Mouse (Mus musculus): ENCODE measurements around the gene Ahctf1. TPM values are rescaled to one million over a fixed set of nuclear protein-coding genes. Genes with fewer than 3 reads are reported as not detected.

The Ahctf1 gene
- total RNA-seq, 2 experiments from 2014 or later = 66.6 to 77.0 TPM

- ATAC-seq (replicated peaks; ENCODE audit: poor library complexity) = no peak
These were observed 2.3 kb upstream of the Ahctf1 start for GRCm38 (mm10) chr1:179805751-179806150.

- peak; percentile 3; the same call in 1 of the 2 replicates for ATAC-seq (replicated peaks; ENCODE audit: poor library complexity)
These were observed 831 bp upstream of the Ahctf1 start for GRCm38 (mm10) chr1:179804140-179804881.

- peak; percentile 5; the same call in 1 of the 2 replicates for ATAC-seq (replicated peaks; ENCODE audit: poor library complexity)
These were observed 619 bp downstream of the Ahctf1 start, which contains the start of gene Gm10518 for GRCm38 (mm10) chr1:179802610-179803512. Gm10518 (plus strand) TSS chr1:179803376.

- 0 out of 2 replicates have a peak, but pooled peaks have one; percentile 10 for ATAC-seq (replicated peaks; ENCODE audit: poor library complexity)
These were observed 4.7 kb downstream of the Ahctf1 start for GRCm38 (mm10) chr1:179798794-179799193.

GRCm38 (mm10) chr1:179787281-179787680 lies 16.2 kb downstream of the Ahctf1 start:
- ATAC-seq (replicated peaks; ENCODE audit: poor library complexity) = peak; percentile 64

- ATAC-seq (replicated peaks; ENCODE audit: poor library complexity) = no peak
These were observed 18.0 kb downstream of the Ahctf1 start for GRCm38 (mm10) chr1:179785502-179785901.

- ATAC-seq (replicated peaks; ENCODE audit: poor library complexity) = no peak
These were observed 19.4 kb downstream of the Ahctf1 start for GRCm38 (mm10) chr1:179784098-179784497.

GRCm38 (mm10) chr1:179776831-179777230 lies 26.6 kb downstream of the Ahctf1 start:
- no peak for ATAC-seq (replicated peaks; ENCODE audit: poor library complexity)

- ATAC-seq (replicated peaks; ENCODE audit: poor library complexity) = no peak
These were observed 42.9 kb downstream of the Ahctf1 start for GRCm38 (mm10) chr1:179760553-179760952.

- 0 out of 2 replicates have a peak, but pooled peaks have one; percentile 20 for ATAC-seq (replicated peaks; ENCODE audit: poor library complexity)
These were observed 43.4 kb downstream of the Ahctf1 start for GRCm38 (mm10) chr1:179760086-179760485.

GRCm38 (mm10) chr1:179756477-179756876 lies 47.0 kb downstream of the Ahctf1 start:
- peak; percentile 52 for ATAC-seq (replicated peaks; ENCODE audit: poor library complexity)

GRCm38 (mm10) chr1:179753006-179753405 lies 50.5 kb downstream of the Ahctf1 start:
- no peak for ATAC-seq (replicated peaks; ENCODE audit: poor library complexity)

- ATAC-seq (replicated peaks; ENCODE audit: poor library complexity) = no peak
These were observed 51.2 kb downstream of the Ahctf1 start for GRCm38 (mm10) chr1:179752276-179752675.

- ATAC-seq (replicated peaks; ENCODE audit: poor library complexity) = no peak
These were observed 58.3 kb downstream of the Ahctf1 start, which contains the start of gene Kif28 for GRCm38 (mm10) chr1:179745171-179745570. Kif28 (minus strand) TSS chr1:179745271.

- ATAC-seq (replicated peaks; ENCODE audit: poor library complexity) = no peak; the same call in 1 of the 2 replicates
These were observed 59.8 kb downstream of the Ahctf1 start for GRCm38 (mm10) chr1:179743593-179744193.

- no peak for ATAC-seq (replicated peaks; ENCODE audit: poor library complexity)
These were observed 67.0 kb downstream of the Ahctf1 start for GRCm38 (mm10) chr1:179736483-179736882.

- ATAC-seq (replicated peaks; ENCODE audit: poor library complexity) = peak; percentile 94
These were observed 68.7 kb downstream of the Ahctf1 start for GRCm38 (mm10) chr1:179734500-179735474.

- ATAC-seq (replicated peaks; ENCODE audit: poor library complexity) = no peak
These were observed 72.1 kb downstream of the Ahctf1 start for GRCm38 (mm10) chr1:179731391-179731790.

GRCm38 (mm10) chr1:179728661-179729060 lies 74.8 kb downstream of the Ahctf1 start:
- no peak for ATAC-seq (replicated peaks; ENCODE audit: poor library complexity)
